Mouse (Mus musculus): ENCODE measurements around the gene Spock1.

DNA sequence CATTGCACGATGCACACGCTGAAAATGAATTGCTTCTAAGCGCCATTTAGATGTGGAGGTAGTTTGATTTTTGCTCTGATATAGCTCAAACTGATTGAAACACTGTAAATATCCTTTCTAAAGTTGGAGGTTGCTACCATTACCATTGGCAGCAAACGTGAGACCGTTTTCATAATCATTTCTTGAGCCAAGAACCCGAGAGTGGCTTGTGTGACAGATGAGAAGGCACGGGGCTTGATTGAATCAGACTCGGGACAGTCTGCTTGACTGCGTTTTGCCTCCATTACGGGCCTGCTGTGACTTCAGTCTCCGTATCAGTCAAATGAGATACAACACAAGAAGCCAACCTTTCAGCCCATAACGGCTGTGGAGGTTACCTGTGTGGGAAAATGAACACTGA, 265.1 kb downstream of the Spock1 start:
- TF ChIP-seq NANOG (IDR thresholded peaks at IDR 0.05; ENCODE audit: borderline replicate concordance, low read length): no peak
- no peak for TF ChIP-seq CTCF (conservative IDR thresholded peaks at IDR 0.05; ENCODE audit: low read length)
- no peak for TF ChIP-seq POU5F1 (IDR thresholded peaks at IDR 0.05; ENCODE audit: borderline replicate concordance, low read length)
